Mouse (Mus musculus): ENCODE data around the gene Yars.
A peak's percentile ranks its signal among the peaks of the same experiment; 100 is the strongest.

The Yars gene

GRCm38 (mm10) chr4:129251482-129252125 lies 62.0 kb downstream of the Yars start:
- DNase-seq (ENCODE audit: low read depth), result no peak

DNA sequence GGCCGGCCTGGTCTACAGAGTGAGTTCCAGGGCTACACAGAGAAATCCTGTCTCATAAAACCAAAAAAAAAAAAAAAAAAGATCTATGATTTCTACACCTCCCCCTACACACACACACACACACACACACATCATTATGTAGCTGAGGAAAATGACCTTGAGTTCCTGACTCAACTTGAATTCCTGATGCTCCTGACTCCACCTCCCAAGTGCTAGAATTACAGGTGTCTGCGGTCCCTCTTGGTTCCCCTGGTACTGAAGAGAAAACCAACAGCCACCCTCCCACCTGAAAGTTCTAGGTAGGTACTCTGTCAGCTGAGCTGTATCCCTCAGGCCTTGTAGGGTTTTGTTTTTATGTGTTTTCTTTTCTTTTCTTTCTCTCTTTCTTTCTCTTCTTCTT lies 62.9 kb downstream of the Yars start:
- DNase-seq (ENCODE audit: low read depth), result no peak

DNA sequence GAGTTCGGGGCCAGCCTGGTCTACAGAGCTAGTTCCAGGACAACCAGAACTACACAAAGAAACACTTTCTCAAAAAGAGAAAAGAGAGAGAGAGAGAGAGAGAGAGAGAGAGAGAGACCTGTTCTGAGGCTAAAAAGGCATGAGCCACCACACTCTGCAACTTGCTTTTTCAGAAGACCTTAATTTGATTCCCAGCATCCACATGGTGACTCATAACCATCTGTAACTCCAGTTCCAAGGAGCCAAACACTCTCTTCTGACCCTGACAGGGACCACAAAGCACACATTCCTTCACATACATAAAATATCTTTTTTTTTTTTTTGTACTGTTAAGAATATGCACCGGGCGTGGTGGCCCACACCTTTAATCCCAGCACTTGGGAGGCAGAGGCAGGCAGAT lies 65.0 kb downstream of the Yars start:
- DNase-seq (ENCODE audit: low read depth), result no peak

DNA sequence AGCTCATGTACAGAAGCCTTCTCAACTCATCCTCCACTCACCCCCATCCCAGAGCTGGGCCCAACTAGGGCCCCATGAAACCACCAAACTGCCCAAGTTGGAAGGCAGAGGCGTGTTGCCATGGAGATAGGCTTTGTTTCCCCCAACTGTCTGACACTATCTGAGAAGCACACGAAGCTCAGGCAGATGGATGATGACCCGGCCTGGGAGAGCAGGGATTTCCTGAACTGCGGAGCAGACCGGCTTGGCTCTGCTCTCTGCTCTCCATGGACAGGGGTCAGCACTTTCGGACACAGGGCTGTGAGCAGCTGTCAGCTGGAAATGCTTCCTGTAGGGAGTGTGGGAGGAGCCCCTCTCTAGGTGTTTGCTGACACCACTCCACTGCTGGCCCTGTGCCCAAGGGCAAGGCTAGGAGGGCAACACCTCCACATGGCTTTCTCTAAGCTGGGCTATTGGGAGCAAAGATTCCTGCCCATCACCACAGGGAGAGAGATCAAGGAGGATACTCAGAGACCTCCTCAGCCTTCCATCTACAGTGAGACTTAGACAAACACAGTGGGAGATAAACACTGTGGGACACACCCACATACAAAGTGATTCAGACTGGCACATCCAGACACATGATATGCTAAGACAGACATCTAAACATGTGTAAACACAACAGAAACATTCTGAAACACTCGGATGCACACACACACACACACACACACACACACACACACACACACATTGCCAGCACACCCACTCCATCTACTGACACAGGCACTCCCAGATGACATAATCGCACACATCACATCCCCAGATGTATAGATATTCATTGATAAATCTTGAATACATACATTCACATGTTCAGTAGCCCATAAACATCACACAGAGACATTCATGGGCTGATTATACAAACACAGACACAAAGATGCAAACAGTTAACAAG lies 67.2 kb downstream of the Yars start:
- peak; percentile 87 for DNase-seq (ENCODE audit: low read depth)

GRCm38 (mm10) chr4:129259101-129259500 lies 69.5 kb downstream of the Yars start:
- no peak for DNase-seq (ENCODE audit: low read depth)

GRCm38 (mm10) chr4:129260678-129261077 lies 71.1 kb downstream of the Yars start:
- DNase-seq (ENCODE audit: low read depth), result no peak

DNA sequence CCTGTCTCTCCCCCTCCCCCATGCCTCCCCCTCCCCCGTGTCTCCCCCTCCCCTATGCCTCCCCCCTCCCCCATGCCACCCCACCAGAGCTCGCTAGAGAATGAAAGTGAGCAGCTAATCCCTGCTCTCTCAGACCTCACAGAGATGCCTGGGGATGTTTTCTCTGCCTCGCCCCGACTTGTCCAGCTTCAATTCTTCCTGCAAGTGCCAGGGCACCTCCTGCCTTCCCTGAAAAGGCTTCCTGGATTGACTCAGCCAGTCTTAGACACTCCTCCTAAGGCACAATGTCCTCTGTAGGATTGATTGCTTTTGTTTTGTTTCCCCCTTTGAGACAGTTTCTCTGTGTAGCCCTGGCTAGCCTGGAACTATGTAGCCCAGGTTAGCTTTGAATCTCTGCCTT lies 71.6 kb downstream of the Yars start, which contains the start of gene C77080:
C77080 (minus strand) TSS at position 209 of the 400 bp plus-strand sequence.
- no peak for DNase-seq (ENCODE audit: low read depth)

DNA sequence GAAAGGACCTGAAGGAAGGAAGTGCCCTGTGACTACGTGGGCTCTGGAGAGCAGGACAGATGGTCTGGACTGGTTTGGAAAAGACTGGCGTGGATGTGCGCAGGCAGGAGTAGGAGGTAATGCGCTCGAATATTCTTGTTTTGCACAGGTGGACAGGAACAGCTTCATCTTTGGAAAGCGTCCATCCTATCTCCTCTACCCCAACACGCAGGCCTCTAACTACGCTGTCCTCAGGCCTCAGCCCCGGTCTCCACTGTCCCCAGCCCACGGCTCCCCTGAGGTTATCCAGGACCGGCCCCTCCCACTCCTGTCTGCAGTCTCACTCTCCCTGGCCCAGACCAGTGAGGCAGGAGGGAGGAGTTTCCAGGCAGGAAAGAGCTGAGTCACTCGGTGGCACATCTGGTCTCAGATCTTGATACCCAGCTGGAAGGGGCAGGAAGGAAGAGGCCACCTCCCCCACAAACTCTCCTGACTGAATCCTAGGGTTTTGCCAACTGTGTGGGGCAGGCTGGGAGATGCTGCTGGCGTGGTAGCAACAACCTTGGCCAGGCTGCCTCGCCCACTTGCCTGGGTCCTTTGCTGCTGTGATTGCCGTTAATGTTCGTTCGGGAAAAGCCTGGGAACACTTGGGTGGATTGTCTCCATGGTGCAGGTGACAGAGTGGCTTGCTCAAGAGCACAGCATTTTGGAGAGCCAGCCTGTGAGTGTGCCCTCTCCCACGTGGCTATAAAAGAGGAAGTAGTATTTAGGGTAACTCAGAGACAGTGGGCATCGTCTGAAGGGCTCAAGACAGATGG lies 73.9 kb downstream of the Yars start:
- peak; percentile 77 for DNase-seq (ENCODE audit: low read depth)

DNA sequence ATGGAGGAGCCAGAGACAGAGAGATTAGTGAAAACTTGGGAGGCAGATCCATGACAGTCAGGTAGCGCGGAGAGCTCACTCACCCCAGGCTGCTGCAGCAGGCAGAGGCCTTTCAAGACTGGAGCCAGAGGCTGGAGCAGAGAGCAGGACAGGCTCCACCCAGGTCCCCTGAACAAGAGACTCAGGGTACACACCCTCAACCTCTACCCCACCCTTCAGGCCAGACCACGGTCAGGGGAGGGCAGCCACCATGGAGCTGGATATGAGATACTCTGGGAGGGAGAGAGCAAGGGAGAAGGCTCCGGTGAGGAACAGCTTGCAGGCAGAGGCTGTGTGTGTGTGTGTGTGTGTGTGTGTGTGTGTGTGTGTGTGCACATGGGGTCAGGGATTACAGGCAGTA lies 76.6 kb downstream of the Yars start:
- no peak for DNase-seq (ENCODE audit: low read depth)

GRCm38 (mm10) chr4:129266821-129267220 lies 77.3 kb downstream of the Yars start:
- no peak for DNase-seq (ENCODE audit: low read depth)

DNA sequence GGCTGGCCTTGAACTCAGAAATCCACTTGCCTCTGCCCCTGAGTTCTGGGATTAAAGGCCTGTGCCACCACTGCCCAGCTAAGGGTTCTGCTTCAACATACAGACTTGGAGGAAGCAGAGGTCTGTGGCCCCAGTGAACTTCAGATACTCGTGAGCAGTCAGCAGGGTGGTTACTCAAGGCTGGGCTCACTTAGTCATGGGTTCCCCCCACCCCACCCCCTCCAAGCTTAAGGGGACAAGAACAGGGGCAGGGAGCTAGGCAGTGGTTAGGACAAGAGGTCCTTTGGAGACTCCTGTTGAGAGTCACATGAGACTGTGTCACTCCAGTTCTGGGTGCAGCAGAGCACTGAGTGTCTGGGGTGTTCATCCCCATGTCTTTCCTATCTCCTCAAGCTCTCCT lies 79.1 kb downstream of the Yars start:
- DNase-seq (ENCODE audit: low read depth), result no peak
